Mouse (Mus musculus) CD4-positive helper T cell, adult 2 months (primary cell): Measurements from ENCODE around the gene Zc3h7b.

Experiments used
- DNase-seq: peaks from one replicate; pipeline ENCODE4 v3.0.0-alpha.2; 2012; ENCODE audit warnings: low read depth, missing footprints, low spot score

The Zc3h7b gene

GRCm38 (mm10) chr15:81814716-81815370, 70.0 kb downstream of the Zc3h7b start:
- no peak for DNase-seq

GRCm38 (mm10) chr15:81818404-81818803, 73.5 kb downstream of the Zc3h7b start:
- DNase-seq: no peak

GRCm38 (mm10) chr15:81822631-81823030, 77.8 kb downstream of the Zc3h7b start:
- DNase-seq: no peak

- no peak for DNase-seq
Observed at GRCm38 (mm10) chr15:81824832-81825231, 80.0 kb downstream of the Zc3h7b start.

GRCm38 (mm10) chr15:81828426-81829207, 83.8 kb downstream of the Zc3h7b start:
- DNase-seq: no peak

- DNase-seq: no peak
Observed at GRCm38 (mm10) chr15:81829208-81829580, 84.3 kb downstream of the Zc3h7b start.

GRCm38 (mm10) chr15:81830530-81830929, 85.7 kb downstream of the Zc3h7b start:
- no peak for DNase-seq

- peak; percentile 88 for DNase-seq
Observed at GRCm38 (mm10) chr15:81831136-81831825, 86.4 kb downstream of the Zc3h7b start.

- DNase-seq: no peak
Observed at GRCm38 (mm10) chr15:81832219-81832618, 87.4 kb downstream of the Zc3h7b start.

GRCm38 (mm10) chr15:81833481-81833880, 88.6 kb downstream of the Zc3h7b start:
- DNase-seq: no peak

- no peak for DNase-seq
Observed at GRCm38 (mm10) chr15:81834171-81834841, 89.4 kb downstream of the Zc3h7b start.

- no peak for DNase-seq
Observed at GRCm38 (mm10) chr15:81835007-81835880, 90.4 kb downstream of the Zc3h7b start.

- DNase-seq: no peak
Observed at GRCm38 (mm10) chr15:81836124-81836821, 91.4 kb downstream of the Zc3h7b start.

- DNase-seq: no peak
Observed at GRCm38 (mm10) chr15:81836966-81837920, 92.4 kb downstream of the Zc3h7b start.

- DNase-seq: no peak
Observed at GRCm38 (mm10) chr15:81838554-81839235, 93.8 kb downstream of the Zc3h7b start.

GRCm38 (mm10) chr15:81839634-81840033, 94.8 kb downstream of the Zc3h7b start:
- DNase-seq: no peak

GRCm38 (mm10) chr15:81840306-81840705, 95.4 kb downstream of the Zc3h7b start:
- no peak for DNase-seq

GRCm38 (mm10) chr15:81842275-81842674, 97.4 kb downstream of the Zc3h7b start:
- no peak for DNase-seq
